Mouse (Mus musculus) embryonic facial prominence, embryonic 10.5 days (tissue): ENCODE measurements around the gene Pik3r5. TPM values are rescaled to one million over a fixed set of nuclear protein-coding genes. Genes with fewer than 3 reads are reported as not detected.

Experiments
- DNase-seq: peaks from one replicate; pipeline ENCODE4 v3.0.0-alpha.2; 2017; ENCODE audit warnings: low spot score
- H3K27ac ChIP-seq: fragments of 300-500 bp; sonication (generic); replicated peaks from 2 replicates; pipeline ENCODE4 v1.5.1; 2016; ENCODE audit warnings: mild to moderate bottlenecking
- H3K27me3 ChIP-seq: fragments of 300-500 bp; sonication (generic); replicated peaks from 2 replicates; pipeline ENCODE4 v1.6.1; 2016; ENCODE audit warnings: low read depth, mild to moderate bottlenecking; ENCODE audit not compliant: poor library complexity, severe bottlenecking
- H3K36me3 ChIP-seq: fragments of 300-500 bp; sonication (generic); replicated peaks from 2 replicates; pipeline ENCODE4 v1.6.1; 2016; ENCODE audit warnings: mild to moderate bottlenecking, moderate library complexity
- H3K4me1 ChIP-seq: fragments of 300-500 bp; sonication (generic); 2 replicates; pipeline ENCODE4 v1.6.1; 2016
- H3K4me3 ChIP-seq: fragments of 300-500 bp; sonication (generic); 2 replicates; pipeline ENCODE4 v1.5.1; 2016; ENCODE audit warnings: mild to moderate bottlenecking, moderate library complexity
- H3K9me3 ChIP-seq: fragments of 300-500 bp; sonication (generic); 2 replicates; pipeline ENCODE4 v1.6.1; 2016; ENCODE audit warnings: mild to moderate bottlenecking
- WGBS: fragments of 180-500 bp; shearing (Covaris S2); methylation state at CpG from one replicate; pipeline ENCODE4 v1.1.7; 2016; 5-methylcytosine and 5-hydroxymethylcytosine counted together
- polyA plus RNA-seq: library from polyadenylated mRNA; unstranded; fragments of >200 nt; fragmentation: Nextera tagmentation; extraction: Ambion mirVana; gene quantifications from 2 replicates; pipeline ENCODE4 v1.2.1, GENCODE M21; 2016

The Pik3r5 gene
- polyA plus RNA-seq, 1 experiment from 2014 or later: 0.69 TPM

DNA sequence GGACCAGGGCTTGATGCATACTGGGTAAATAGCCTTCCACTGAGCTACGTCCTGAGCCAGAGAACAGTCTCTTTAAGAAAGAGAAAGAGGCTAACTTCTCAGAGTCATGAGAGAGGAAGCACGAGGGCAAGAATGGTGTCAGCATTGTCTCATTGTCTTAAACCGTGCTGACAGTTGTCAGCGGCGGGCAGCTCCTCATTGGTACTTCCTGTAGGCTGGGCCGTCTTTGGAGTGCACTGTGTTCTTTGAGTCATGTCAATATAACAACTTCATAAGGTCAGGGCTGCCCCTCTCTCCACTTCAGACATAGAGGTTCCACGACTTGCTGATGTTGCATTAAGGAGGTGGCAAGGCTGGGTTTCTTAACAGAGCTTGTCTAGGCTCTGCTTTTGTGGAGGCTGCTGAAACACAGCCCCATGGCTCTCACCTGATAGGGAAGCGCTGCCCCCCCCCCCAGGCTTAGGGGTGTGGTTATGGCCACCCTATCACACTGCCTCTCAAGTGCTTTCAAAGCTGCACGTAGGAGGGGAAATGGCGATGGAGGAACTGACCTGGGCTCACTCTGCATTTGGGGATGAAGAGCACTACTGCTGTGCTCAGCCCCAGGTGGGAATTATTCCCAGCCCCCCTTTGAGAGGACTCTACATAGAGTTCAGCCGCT lies 24.5 kb upstream of the Pik3r5 start:
- Histone ChIP-seq H3K27ac (0 out of 2 replicates have a peak overlapping the region, but pooled peaks have one; percentile 16), H3K4me3 (no peak overlapping the region), H3K9me3 (no peaks in the 10 kb centered on the region), H3K4me1 (no peaks in the 10 kb centered on the region), H3K36me3 (no peaks in the 10 kb centered on the region), H3K27me3 (peaks cover 48% of the 10 kb centered on the region)
- WGBS: 62% methylated on average over 11 of the region's 11 CpGs
- DNase-seq: no peak

DNA sequence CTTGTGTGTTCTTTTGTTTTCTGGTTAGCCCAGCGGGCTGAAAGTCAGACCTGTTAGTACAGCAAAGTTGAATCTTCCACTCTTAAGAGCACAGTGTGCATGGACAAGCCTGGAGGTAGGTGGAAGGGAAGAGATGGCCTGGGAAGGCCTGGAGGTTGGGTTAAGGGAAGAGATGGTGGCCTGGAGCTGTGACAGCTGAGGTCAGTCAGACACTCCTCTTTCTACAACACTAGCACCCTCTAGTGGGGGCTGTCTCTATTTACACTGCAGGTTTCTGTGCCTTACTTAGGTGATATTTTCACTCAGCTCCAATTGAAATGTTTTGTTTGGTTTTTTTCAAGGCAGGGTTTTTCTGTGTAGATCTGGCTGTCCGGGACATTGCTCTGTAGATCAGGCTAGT lies 23.8 kb upstream of the Pik3r5 start:
- Histone ChIP-seq H3K4me3 (no peak overlapping the region), H3K27ac (no peak overlapping the region), H3K9me3 (no peaks in the 10 kb centered on the region), H3K4me1 (no peaks in the 10 kb centered on the region), H3K36me3 (no peaks in the 10 kb centered on the region), H3K27me3 (peaks cover 41% of the 10 kb centered on the region)
- DNase-seq: peak; percentile 70
- 52% methylated on average over 2 of the region's 2 CpGs for WGBS

DNA sequence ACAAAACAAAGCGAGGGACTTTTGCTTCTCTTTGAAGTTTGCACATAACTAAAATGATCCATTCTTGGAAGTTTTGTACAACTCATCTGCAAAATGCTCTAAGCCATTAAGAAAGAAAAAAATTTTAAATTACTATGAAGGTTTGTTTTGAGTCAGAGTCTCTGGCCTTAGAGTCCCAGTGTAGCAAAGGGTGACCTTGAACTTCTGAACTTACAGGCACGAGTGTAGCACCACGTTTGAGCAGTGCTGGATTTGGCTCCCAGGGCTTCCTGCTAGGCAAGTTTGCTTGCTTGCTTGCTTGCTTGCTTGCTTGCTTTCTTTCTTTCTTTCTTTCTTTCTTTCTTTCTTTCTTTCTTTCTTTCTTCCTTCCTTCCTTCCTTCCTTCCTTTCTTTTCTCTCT lies 14.9 kb upstream of the Pik3r5 start:
- Histone ChIP-seq H3K27me3 (peaks cover 9% of the 10 kb centered on the region; the same call in 1 of the 2 replicates), H3K36me3 (no peaks in the 10 kb centered on the region), H3K9me3 (peaks cover 5% of the 10 kb centered on the region; the same call in 1 of the 2 replicates), H3K27ac (no peak overlapping the region), H3K4me3 (no peak overlapping the region), H3K4me1 (0 out of 2 replicates have a peak, but pooled peaks cover 8% of the 10 kb centered on the region)
- no peak for DNase-seq
- WGBS: 58% methylated on average over 3 of the region's 3 CpGs

GRCm38 (mm10) chr11:68417831-68418230 lies 14.1 kb upstream of the Pik3r5 start:
- 0 out of 2 replicates have a peak, but pooled peaks cover 8% of the 10 kb centered on the region for H3K4me1 ChIP-seq
- H3K9me3 ChIP-seq: peaks cover 5% of the 10 kb centered on the region; the same call in 1 of the 2 replicates
- no peak overlapping the region for H3K27ac ChIP-seq
- peak; percentile 54 for DNase-seq
- H3K4me3 ChIP-seq: no peak overlapping the region
- 47% methylated on average over 9 of the region's 9 CpGs for WGBS
- H3K27me3 ChIP-seq: peaks cover 13% of the 10 kb centered on the region; the same call in 1 of the 2 replicates
- H3K36me3 ChIP-seq: no peaks in the 10 kb centered on the region

DNA sequence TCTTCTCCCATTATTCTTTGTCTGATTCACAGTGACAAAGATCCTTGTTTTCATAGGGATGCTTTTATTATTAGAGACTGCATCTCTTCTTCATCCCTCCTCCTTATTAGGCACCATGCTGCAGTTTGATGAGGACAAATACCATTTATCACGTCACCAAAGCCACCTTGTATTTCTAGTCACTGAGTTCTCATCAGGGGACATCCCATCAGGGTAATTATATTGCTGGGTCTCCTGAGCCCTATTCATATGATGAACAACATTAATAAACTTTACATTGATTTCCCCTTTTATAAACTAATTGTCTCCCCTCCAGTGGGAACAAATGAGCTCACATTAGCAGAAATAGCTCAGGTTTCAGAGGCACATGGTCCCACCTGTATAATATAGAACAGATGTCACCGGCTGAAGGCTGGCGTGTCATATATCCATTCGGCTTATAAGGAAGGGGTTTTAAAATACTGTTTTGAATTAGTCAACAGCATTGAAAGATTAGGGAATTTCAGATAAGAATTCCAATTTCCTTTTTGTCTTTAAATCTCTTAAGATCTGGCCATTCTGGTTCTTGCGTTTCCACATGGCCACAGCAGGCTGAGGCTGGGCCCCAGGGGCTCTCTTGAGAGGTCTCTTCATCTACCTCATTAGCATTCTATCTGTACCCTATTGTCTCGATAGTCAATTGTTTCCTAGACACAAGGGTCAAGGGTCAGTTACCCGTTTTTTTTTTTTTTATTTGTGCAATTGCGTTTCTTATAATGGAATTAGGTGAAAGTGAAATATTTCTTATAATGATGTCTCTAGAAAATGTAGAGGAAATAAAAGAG lies 6.2 kb upstream of the Pik3r5 start:
- H3K27ac ChIP-seq: no peak overlapping the region
- H3K9me3 ChIP-seq: no peaks in the 10 kb centered on the region
- DNase-seq: peak; percentile 45
- no peak overlapping the region for H3K4me3 ChIP-seq
- WGBS: 27% methylated on average over 8 of the region's 8 CpGs
- peaks cover 52% of the 10 kb centered on the region for H3K27me3 ChIP-seq
- H3K36me3 ChIP-seq: no peaks in the 10 kb centered on the region
- peaks cover 20% of the 10 kb centered on the region for H3K4me1 ChIP-seq

- 80% methylated on average over 5 of the region's 5 CpGs for WGBS
- Histone ChIP-seq H3K4me1 (peaks cover 27% of the 10 kb centered on the region), H3K27me3 (peaks cover 63% of the 10 kb centered on the region), H3K9me3 (no peaks in the 10 kb centered on the region), H3K27ac (no peak overlapping the region), H3K36me3 (no peaks in the 10 kb centered on the region), H3K4me3 (no peak overlapping the region)
- DNase-seq: no peak
Measured at GRCm38 (mm10) chr11:68427083-68427570, 4.8 kb upstream of the Pik3r5 start.

DNA sequence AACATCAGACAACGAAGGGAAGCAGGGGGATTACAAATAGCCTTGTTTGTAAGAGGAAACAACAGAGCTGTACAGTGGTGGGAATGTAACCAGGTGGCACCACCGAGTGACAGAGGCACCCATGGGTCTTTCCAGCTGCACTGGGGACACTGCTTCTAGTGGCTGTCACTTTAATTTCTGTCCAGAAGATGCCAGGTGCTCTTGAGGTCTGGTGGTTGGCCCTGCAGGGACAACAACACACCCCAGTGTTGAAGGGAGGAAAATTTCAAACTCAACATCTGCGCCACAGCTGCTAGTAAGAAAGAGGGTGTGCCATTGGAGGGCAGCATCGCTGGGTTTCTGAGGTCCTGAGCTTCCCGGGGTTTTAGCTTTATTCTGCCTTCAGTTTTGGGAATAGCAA lies 1.3 kb upstream of the Pik3r5 start:
- H3K4me1 ChIP-seq: peaks cover 35% of the 10 kb centered on the region
- H3K36me3 ChIP-seq: no peaks in the 10 kb centered on the region
- no peak overlapping the region for H3K27ac ChIP-seq
- no peak overlapping the region for H3K4me3 ChIP-seq
- no peak for DNase-seq
- peaks cover 71% of the 10 kb centered on the region for H3K27me3 ChIP-seq
- no peaks in the 10 kb centered on the region for H3K9me3 ChIP-seq
- WGBS: 62% methylated on average over 5 of the region's 5 CpGs

DNA sequence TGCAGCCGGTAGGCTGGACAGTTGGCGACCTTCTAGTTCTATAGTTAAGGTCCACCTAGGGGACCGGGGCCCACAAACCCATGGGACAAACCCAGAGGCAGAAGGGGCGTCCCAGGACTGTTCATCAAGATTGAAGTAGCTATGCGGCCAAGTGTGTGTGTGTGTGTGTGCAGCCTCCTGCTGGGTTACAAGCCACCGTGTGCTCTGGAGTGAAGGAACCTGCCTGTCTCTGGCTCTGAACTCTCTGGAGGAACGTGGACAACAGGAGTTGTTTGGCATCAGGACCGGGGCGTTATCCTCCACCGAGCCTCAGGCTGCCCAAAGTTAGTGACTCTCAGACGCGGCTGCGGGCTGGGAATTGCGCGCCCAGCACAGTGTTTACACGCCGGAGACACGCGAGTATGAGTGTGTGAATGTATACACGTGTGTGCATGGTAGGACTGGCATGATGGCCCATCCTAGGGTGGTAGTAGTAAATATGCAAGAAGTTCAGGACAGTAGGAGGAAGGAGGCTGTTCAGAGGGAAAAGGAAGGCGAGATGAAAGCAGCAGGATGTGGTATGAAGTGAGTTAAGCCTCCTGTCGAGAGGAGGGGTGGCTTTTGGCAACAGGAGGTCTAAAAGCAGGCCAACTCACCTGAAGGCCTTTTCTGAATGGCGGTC lies 570 bp downstream of the Pik3r5 start:
- no peaks in the 10 kb centered on the region for H3K9me3 ChIP-seq
- H3K27me3 ChIP-seq: peaks cover 62% of the 10 kb centered on the region
- H3K4me3 ChIP-seq: peak overlapping the region; percentile 64
- no peak for DNase-seq
- peaks cover 18% of the 10 kb centered on the region for H3K4me1 ChIP-seq
- no peaks in the 10 kb centered on the region for H3K36me3 ChIP-seq
- peak overlapping the region; percentile 72 for H3K27ac ChIP-seq
- 36% methylated on average over 23 of the region's 23 CpGs for WGBS

DNA sequence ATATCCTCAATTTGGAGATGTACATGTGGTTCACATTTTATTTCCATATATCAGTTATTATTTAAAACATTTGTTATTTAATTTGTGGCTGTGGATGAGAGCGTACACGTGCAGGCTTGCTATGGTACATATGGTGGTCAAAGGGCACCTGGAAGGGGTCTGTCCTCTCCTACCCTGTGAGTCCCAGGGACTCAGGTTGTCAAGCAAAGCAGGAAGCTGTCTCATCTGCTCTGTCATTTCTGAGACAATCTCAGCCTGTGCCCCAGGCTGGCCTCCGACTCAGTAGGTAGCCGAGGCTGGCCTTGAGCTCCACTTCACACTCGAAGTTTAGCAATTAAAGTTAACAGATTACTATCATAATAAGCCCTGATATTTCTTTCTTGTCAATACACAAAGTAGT lies 1.6 kb downstream of the Pik3r5 start:
- no peaks in the 10 kb centered on the region for H3K36me3 ChIP-seq
- 87% methylated on average over 5 of the region's 5 CpGs for WGBS
- peaks cover 62% of the 10 kb centered on the region for H3K27me3 ChIP-seq

DNA sequence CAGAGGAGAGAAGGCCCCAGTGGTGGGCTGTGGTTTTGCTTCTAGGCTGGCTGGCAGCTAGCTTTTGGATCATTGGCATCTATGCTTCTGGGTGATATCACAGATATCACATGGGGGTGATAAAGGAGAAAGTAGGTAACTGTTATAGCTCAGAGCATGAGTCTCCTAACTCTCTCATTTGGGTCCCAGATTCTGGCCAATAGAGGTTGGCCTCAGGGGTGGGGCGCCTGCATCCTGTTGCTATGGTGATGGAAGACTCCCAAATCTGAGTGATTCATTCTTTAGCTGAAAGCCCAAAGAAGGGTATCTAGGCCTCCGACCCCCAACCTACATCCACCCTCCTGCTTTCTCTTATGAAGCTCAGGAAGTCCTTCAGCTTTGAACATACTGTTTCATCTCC lies 2.8 kb downstream of the Pik3r5 start:
- 87% methylated on average over 2 of the region's 2 CpGs for WGBS
- no peaks in the 10 kb centered on the region for H3K9me3 ChIP-seq
- H3K36me3 ChIP-seq: no peaks in the 10 kb centered on the region
- no peak overlapping the region for H3K27ac ChIP-seq
- peaks cover 52% of the 10 kb centered on the region for H3K27me3 ChIP-seq
- no peak overlapping the region for H3K4me3 ChIP-seq
- no peak for DNase-seq
- peaks cover 18% of the 10 kb centered on the region for H3K4me1 ChIP-seq

More for the DNA sequence above, 1.6 kb downstream of the Pik3r5 start:
- no peak for DNase-seq
- peaks cover 18% of the 10 kb centered on the region for H3K4me1 ChIP-seq
- H3K4me3 ChIP-seq: no peak overlapping the region
- no peaks in the 10 kb centered on the region for H3K9me3 ChIP-seq
- H3K27ac ChIP-seq: no peak overlapping the region

DNA sequence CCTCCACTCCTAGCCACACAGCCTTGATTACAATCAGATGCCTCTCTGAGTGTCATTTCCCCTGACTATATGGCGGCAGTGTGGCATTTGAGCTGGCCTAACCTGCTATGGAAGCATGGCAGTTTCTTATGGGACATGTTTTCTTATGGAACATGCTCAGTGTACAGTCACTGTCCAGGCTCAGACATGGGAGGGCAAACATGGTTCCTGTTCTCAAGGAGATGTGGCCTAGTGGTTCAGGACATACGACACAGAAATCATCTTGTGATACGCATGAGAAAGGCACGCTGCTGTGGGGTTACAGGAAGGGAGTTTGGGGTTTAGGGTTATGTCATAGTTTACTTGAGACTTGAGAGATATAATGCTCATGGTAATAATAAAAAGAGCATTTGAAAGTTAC lies 3.7 kb downstream of the Pik3r5 start:
- no peak for DNase-seq
- Histone ChIP-seq H3K27ac (no peak overlapping the region), H3K4me3 (no peak overlapping the region), H3K4me1 (peaks cover 18% of the 10 kb centered on the region), H3K9me3 (no peaks in the 10 kb centered on the region), H3K36me3 (no peaks in the 10 kb centered on the region), H3K27me3 (peaks cover 43% of the 10 kb centered on the region)
- 93% methylated on average over 4 of the region's 4 CpGs for WGBS

DNA sequence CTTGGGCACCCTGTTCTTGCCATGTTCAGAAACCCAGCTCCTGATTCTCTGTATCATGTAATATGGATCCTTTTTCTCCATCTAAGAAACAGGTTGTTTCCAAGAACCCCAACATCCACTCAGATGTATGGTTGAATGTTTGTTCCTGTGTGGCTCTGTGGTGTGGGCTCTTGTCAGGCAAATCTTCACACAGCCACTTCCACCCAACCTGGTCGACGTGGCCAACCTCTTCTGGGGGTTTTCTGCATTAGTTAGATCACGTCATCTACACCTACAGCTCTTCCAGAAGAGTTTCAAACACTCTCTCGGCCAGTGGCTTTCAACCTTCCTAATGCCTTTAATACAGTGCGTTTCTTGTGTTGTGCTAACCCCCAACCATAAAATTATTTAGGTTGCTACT lies 4.5 kb downstream of the Pik3r5 start:
- no peak overlapping the region for H3K27ac ChIP-seq
- H3K27me3 ChIP-seq: peaks cover 36% of the 10 kb centered on the region
- peaks cover 18% of the 10 kb centered on the region for H3K4me1 ChIP-seq
- H3K9me3 ChIP-seq: no peaks in the 10 kb centered on the region
- 82% methylated on average over 5 of the region's 5 CpGs for WGBS
- H3K36me3 ChIP-seq: no peaks in the 10 kb centered on the region
- H3K4me3 ChIP-seq: no peak overlapping the region
- DNase-seq: no peak
